Mouse (Mus musculus) intestine, embryonic 16.5 days (tissue): ENCODE measurements around the gene Olig3. TPM values are rescaled to one million over a fixed set of nuclear protein-coding genes. Genes with fewer than 3 reads are reported as not detected.

Source experiments
- ATAC-seq: fragments of 200-750 bp; cut with Nextera tagmentation; 2 replicates; pipeline ENCODE4 v1.8.0; 2017; ENCODE audit warnings: moderate TSS enrichment, moderate library complexity
- H3K27ac ChIP-seq: fragments of 300-500 bp; sonication (generic); 2 replicates; pipeline ENCODE4 v1.5.1; 2014; ENCODE audit warnings: mild to moderate bottlenecking, low read length
- H3K27me3 ChIP-seq: fragments of 300-500 bp; sonication (generic); replicated peaks from 2 replicates; pipeline ENCODE4 v1.6.1; 2014; ENCODE audit warnings: low read length, control low read depth, mixed read lengths; ENCODE audit not compliant: control insufficient read depth, insufficient read depth
- H3K36me3 ChIP-seq: fragments of 300-500 bp; sonication (generic); 2 replicates; pipeline ENCODE4 v1.6.1; 2014; ENCODE audit warnings: low read length, control low read depth; ENCODE audit not compliant: control insufficient read depth, insufficient read depth
- H3K4me1 ChIP-seq: fragments of 300-500 bp; sonication (generic); 2 replicates; pipeline ENCODE4 v1.6.1; 2014; ENCODE audit warnings: low read length, control low read depth, mixed read lengths; ENCODE audit not compliant: control insufficient read depth, insufficient read depth
- H3K4me2 ChIP-seq: fragments of 300-500 bp; sonication (generic); 2 replicates; pipeline ENCODE4 v1.6.1; 2014; ENCODE audit warnings: low read depth, low read length, control low read depth
- H3K4me3 ChIP-seq: fragments of 300-500 bp; sonication (generic); 2 replicates; pipeline ENCODE4 v1.5.1; 2014; ENCODE audit warnings: mild to moderate bottlenecking, low read length
- H3K9ac ChIP-seq: fragments of 300-500 bp; sonication (generic); 2 replicates; pipeline ENCODE4 v1.6.1; 2014; ENCODE audit warnings: low read depth, low read length
- H3K9me3 ChIP-seq: fragments of 300-500 bp; sonication (generic); 2 replicates; pipeline ENCODE4 v1.6.1; 2016; ENCODE audit warnings: low read length, control low read depth; ENCODE audit not compliant: control insufficient read depth
- WGBS: fragments of 180-500 bp; shearing (Covaris S2); extraction: QIAGEN DNeasy Blood & Tissue Kit; methylation state at CpG from one replicate; pipeline ENCODE4 v1.1.7; 2014; 5-methylcytosine and 5-hydroxymethylcytosine counted together
- polyA plus RNA-seq: library from polyadenylated mRNA; unstranded; fragments of >200 nt; fragmentation: Nextera tagmentation; extraction: Ambion mirVana; gene quantifications from 2 replicates; pipeline ENCODE4 v1.2.1, GENCODE M21; 2015

Gene Olig3
- polyA plus RNA-seq, result not detected in 2 replicates

DNA sequence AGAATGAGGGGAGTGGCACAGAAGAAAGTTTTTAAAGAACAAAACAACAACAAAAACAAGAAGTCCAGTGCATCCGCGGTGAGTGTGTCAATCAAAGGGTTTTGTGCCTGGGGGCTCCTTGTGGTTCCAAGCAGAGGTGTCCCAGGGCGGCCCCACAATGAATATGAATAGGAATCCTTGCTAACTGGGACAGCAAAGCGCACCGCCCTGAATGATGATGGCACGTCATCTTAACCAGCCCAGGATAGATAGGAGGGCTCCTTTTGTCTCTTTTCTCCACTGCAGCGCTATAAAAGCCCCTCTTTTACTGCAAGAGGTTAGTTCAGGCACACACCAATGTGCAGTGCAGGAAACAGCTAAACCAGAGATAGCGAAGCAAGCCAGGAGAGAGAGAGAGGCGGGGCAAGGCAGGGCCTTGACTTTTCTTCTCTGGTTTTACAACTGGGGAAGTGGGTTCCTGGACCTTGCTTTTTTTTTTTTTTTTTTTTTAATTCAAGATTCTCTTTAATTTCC, at the start of gene Olig3:
Gene Olig3, plus strand, starts transcription at position 463 of the 513 bp plus-strand sequence.
- H3K9me3 ChIP-seq, result no peaks in the 10 kb centered on the region
- no peaks in the 10 kb centered on the region for H3K36me3 ChIP-seq
- no peak for ATAC-seq
- no peak within 1 kb of the TSS for H3K4me2 ChIP-seq
- no peaks in the 10 kb centered on the region for H3K4me1 ChIP-seq
- H3K9ac ChIP-seq, result no peak within 1 kb of the TSS
- no peak within 1 kb of the TSS for H3K27ac ChIP-seq
- no peak within 1 kb of the TSS; the same call in 1 of the 2 replicates for H3K4me3 ChIP-seq
- peaks cover 82% of the 10 kb centered on the region for H3K27me3 ChIP-seq
- WGBS, result 3% methylated on average over 9 of the region's 9 CpGs

DNA sequence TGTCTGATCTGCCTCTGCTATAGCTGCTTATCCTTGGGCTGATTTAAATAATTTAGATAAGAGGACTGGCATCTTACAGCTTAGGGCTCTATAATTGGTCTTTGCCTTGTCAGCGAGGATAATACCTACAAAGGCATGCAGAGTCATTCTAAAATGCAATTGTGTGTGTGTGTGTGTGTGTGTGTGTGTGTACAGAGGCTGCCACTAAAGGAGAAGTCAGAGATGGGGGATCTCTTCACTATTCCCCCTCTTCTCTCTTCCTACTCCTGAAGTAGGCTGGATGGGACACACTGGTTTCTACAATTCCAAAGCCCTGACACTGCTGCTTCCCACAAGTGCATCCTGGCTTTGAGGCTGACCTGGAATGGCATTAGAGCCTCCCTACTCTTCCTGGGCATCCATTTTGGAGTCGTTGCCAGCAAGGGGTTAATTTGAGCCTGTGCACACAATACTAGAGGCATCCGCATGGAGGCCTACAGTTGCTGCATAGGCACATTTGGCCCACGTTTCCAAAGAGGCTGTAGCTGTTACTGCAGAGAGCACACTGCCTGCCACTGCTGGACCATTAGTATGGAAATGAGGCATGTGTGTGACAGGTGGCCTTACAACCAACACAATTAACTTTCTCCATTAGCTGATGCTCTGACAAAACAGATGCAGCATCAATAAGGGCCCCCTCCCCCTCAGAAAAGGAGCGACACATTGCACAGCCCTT, 46.5 kb upstream of the Olig3 start:
- H3K4me1 ChIP-seq, result no peaks in the 10 kb centered on the region
- H3K27ac ChIP-seq, result no peak overlapping the region
- no peak overlapping the region for H3K4me2 ChIP-seq
- no peak overlapping the region for H3K9ac ChIP-seq
- H3K36me3 ChIP-seq, result no peaks in the 10 kb centered on the region
- H3K9me3 ChIP-seq, result no peaks in the 10 kb centered on the region
- H3K4me3 ChIP-seq, result no peak overlapping the region
- no peak for ATAC-seq
- 32% methylated on average over 5 of the region's 5 CpGs for WGBS
- H3K27me3 ChIP-seq, result no peaks in the 10 kb centered on the region

DNA sequence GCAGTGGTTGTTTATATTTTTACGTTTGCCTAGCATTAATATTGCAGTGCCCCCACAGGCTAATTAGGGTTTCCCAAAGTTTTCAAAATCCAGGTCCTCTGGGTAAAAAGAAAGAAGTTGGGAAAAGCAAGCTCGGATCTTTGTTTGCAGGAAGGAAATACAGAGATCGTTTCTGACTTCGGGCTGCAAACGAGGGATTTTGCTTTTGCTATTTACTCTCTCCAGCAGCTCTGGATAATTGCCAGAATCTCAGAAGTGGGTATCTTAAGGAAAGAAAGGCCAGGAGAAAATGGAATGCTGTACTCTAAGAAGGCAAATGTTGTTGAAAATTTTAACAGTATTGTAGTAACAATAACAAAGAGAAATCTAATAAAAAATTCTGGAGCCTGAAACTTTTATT, 45.9 kb upstream of the Olig3 start:
- Histone ChIP-seq H3K4me3 (no peak overlapping the region), H3K9ac (no peak overlapping the region), H3K27me3 (no peaks in the 10 kb centered on the region), H3K27ac (no peak overlapping the region), H3K4me2 (no peak overlapping the region), H3K9me3 (no peaks in the 10 kb centered on the region), H3K36me3 (no peaks in the 10 kb centered on the region), H3K4me1 (no peaks in the 10 kb centered on the region)
- no peak for ATAC-seq
- 24% methylated on average over 5 of the region's 5 CpGs for WGBS

DNA sequence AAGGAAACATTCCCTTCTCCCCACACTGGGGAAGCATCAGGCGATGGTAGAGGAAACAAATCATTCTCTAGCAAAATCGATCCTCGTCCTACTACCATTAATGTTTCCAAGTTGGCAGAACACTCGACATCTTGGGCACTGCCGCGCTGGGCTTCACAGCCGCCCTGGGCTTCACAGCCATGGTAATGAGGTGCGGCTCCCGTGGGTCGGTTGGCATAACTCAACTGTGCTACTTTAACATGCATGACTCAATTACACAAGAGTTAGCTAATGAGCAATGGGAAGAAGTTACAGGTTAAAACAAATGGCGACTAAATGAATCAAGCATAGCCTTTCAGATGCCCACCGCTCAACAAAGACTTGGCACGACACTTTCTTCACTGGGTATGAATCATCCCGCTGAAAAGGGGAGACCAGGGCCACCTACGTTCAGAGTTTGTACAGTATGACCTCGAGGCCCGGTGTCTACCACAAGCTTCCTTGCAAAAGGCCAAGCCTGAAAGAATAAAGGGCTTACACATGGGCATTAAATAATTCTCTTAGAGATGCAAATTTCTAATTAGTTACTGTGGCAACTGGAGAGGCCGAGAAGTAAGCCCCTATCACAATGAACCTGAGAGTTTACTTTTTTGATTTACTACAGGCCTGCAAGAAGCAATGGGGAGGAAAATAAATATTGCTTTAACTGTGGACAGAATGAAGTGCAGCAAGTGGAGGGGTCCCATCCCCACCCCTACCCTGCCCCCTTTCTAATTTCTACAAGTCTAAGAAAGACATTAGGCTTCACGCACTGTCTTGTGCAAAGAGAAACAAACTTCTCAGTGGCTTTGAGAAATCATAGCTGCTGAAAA, 38.1 kb upstream of the Olig3 start:
- no peak overlapping the region for H3K4me2 ChIP-seq
- H3K36me3 ChIP-seq, result no peaks in the 10 kb centered on the region
- ATAC-seq, result no peak
- H3K27ac ChIP-seq, result no peak overlapping the region
- 75% methylated on average over 19 of the region's 19 CpGs for WGBS
- H3K9me3 ChIP-seq, result no peaks in the 10 kb centered on the region
- H3K4me3 ChIP-seq, result no peak overlapping the region
- H3K27me3 ChIP-seq, result no peaks in the 10 kb centered on the region
- H3K4me1 ChIP-seq, result 0 out of 2 replicates have a peak, but pooled peaks cover 3% of the 10 kb centered on the region
- H3K9ac ChIP-seq, result no peak overlapping the region

DNA sequence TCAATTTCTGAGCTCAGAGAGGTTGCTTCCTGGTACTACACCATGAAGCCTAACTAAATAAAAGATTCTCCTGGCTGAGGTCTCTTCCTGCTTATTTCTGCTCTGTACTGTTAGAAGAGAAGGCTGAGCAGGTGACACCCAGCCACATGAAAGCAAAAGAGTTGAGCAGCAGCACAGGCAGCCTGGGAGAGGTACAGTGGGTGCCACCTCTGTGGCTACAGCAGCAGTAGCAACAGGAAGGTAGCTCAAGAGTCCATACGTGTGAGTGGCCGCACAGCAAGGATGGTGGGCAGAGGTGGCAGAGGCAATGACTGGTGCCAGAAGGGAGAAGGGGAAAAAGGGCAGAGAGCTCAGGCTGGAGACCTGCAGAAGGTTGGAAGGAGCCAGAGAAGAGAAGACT, 34.6 kb upstream of the Olig3 start:
- no peak overlapping the region for H3K4me2 ChIP-seq

DNA sequence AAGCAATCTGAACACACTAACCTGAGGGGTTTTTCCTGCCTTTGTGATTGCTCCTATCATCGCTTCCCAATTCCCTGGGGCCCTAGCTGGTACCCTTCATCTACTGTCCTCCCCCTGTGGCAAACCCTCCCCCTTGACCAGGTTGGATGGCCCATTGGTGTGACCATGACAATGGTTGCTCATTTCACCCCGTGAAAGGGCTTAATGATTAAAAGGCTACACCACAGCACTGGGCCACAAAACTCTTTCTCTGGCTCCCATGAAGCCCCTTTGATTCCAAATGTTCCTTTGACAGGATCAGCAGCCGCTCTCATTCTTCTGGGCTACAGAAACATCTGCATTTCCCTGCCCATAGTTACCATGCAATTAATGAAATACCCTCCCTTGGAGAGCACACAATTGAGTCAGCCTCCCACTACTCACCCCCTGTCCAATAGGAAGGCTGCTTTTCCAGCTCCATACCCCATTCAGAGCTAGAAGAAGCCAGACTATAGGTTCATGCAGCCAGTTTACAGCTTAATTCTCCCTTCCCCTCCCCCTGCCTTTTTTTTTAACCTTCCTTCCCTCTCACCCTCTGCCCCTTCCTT, 27.0 kb upstream of the Olig3 start:
- no peak for ATAC-seq
- Histone ChIP-seq H3K4me1 (no peaks in the 10 kb centered on the region), H3K9me3 (no peaks in the 10 kb centered on the region), H3K9ac (no peak overlapping the region), H3K4me2 (no peak overlapping the region), H3K27me3 (no peaks in the 10 kb centered on the region), H3K27ac (no peak overlapping the region), H3K36me3 (no peaks in the 10 kb centered on the region), H3K4me3 (no peak overlapping the region)
- WGBS, result 47% methylated on average over 3 of the region's 3 CpGs

More for the DNA sequence above, 34.6 kb upstream of the Olig3 start:
- Histone ChIP-seq H3K9me3 (no peaks in the 10 kb centered on the region), H3K27ac (no peak overlapping the region), H3K4me1 (0 out of 2 replicates have a peak, but pooled peaks cover 3% of the 10 kb centered on the region), H3K4me3 (no peak overlapping the region), H3K9ac (no peak overlapping the region), H3K36me3 (no peaks in the 10 kb centered on the region), H3K27me3 (no peaks in the 10 kb centered on the region)
- WGBS, result 66% methylated on average over 2 of the region's 2 CpGs
- ATAC-seq, result no peak

DNA sequence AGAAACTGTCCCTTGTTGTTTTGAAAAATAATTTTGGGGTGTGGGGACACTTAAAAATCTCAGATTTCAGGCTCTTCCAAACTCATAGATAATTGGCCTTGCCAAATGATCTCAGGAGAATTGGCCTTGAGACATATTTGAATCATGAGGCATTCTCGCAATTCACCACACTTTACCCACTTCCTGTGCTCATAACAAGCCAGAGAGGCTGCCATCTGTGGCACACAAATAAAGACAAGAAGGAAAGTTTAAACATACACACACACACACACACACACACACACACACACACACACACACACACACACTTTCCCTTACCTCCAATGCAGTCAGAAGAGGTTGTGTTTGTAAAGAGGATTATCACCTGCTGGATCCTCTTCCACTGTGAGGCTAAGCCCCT, 22.9 kb upstream of the Olig3 start:
- no peaks in the 10 kb centered on the region for H3K36me3 ChIP-seq
- H3K9me3 ChIP-seq, result no peaks in the 10 kb centered on the region
- no peak overlapping the region for H3K27ac ChIP-seq
- no peaks in the 10 kb centered on the region for H3K4me1 ChIP-seq
- ATAC-seq, result no peak
- no peak overlapping the region for H3K9ac ChIP-seq
- H3K27me3 ChIP-seq, result no peaks in the 10 kb centered on the region
- H3K4me3 ChIP-seq, result no peak overlapping the region
- WGBS, result 61% methylated on average over 1 of the region's 1 CpGs
- no peak overlapping the region for H3K4me2 ChIP-seq

DNA sequence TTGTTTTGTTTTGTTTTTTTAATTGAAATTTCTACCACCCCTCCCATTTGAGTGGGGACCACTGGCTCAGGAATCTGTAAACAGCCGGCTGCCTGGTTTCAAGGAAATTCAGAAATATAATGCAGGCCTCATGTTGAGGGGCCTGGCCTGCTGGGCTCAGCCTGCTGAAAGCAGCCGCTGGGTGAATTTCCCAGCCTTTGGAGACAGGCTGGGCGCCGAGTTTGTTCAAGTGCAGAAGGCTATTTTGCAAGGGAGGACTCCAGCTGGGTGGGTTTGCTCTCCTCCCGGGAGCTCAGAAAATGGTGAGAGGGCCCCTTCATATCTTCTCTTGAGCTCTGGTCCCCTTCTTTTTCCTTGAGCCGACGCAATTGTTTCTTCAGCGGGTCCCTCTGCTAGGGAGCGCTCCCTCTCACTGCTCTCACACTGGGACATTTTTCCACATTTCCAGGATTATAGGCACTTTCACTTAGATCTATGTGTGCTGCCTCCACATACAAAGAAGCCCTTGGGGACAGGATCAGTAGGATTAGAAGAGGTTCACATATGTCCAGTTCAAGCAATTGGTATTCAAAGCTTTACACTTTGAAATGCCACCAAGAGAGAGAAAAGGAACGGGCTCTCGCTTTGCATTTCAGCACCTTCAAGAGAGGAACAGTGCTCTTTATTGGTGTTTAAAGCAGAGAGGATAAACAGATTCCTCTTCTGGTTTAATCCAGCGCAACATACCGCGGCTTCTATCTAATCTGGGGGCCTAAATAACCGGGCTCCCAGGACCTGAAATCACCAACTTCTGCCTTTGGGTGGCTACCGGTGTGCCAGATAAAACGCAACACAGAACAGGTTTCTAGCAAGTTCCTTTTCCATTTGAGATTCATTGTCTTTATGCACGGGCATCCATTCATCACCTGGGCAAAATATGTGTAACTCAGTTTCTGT, 17.4 kb upstream of the Olig3 start:
- H3K9me3 ChIP-seq, result no peaks in the 10 kb centered on the region
- H3K4me1 ChIP-seq, result no peaks in the 10 kb centered on the region
- no peak overlapping the region for H3K9ac ChIP-seq
- no peak overlapping the region for H3K27ac ChIP-seq
- no peak overlapping the region for H3K4me3 ChIP-seq
- no peak overlapping the region for H3K4me2 ChIP-seq
- H3K27me3 ChIP-seq, result peaks cover 5% of the 10 kb centered on the region; the same call in 1 of the 2 replicates
- ATAC-seq, result no peak
- WGBS, result 16% methylated on average over 18 of the region's 18 CpGs
- no peaks in the 10 kb centered on the region for H3K36me3 ChIP-seq
